Mouse (Mus musculus): ENCODE data around the gene Dusp12. TPM values are rescaled to one million over a fixed set of nuclear protein-coding genes. Genes with fewer than 3 reads are reported as not detected.
A peak's percentile ranks its signal among the peaks of the same experiment; 100 is the strongest.

Gene Dusp12
- 10 to 100 TPM; 13.5 to 18.2 TPM for total RNA-seq (2021)
- long read RNA-seq, experiment 1, transcript Dusp12-201 (6 exons, 1,374 nt): major isoform, 5 of 10 reads
- long read RNA-seq, experiment 1, partial matches to known transcripts: 0 of 10 reads
- long read RNA-seq, experiment 1, other reads (novel, unspliced or antisense): 2 of 10 reads
- long read RNA-seq, experiment 2, transcript Dusp12-201 (6 exons, 1,374 nt): major isoform, 24 of 34 reads
- long read RNA-seq, experiment 2, partial matches to known transcripts: 1 of 34 reads
- long read RNA-seq, experiment 2, other reads (novel, unspliced or antisense): 4 of 34 reads

DNA sequence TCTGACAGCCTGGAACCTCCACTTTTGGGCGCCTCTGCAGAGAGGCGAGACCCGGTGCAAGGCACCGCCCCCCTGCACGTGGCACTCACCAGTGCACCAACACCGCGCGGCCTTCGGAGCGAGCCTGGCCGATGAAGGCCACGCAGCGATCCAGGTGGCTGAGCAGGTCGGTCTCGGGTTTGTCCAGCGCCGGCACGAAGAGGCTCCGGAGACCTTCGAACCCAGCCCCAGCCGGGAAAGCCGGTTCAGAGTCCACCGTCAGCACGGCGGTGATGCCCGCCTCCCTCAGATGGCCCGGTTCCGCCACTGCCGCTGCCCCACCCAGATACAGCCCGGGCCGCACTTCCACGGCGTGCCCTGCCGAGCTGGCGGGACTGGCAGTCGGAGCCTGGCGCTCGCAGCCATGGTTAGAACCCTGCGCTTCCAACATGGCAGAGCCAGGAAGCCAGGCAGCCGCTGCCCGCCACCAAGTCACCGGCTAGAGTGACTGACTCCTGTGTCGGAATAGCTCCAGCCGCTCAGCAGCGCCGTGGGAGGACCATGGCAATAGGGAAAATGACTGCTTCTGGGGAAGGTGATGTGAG is at the start of gene Dusp12, which contains the start of gene Gm26620:
TSS of gene Dusp12 (minus strand) at position 563 of the 584 bp plus-strand sequence.
TSS of gene Gm26620 (plus strand) at position 88 of the 584 bp plus-strand sequence.
- DNase-seq (ENCODE audit: low spot score in 2 of 2): peak; percentile 77 to 78

GRCm38 (mm10) chr1:170934383-170934782 is 49.0 kb upstream of the Dusp12 start:
- DNase-seq (ENCODE audit: low spot score in 2 of 2): no peak

DNA sequence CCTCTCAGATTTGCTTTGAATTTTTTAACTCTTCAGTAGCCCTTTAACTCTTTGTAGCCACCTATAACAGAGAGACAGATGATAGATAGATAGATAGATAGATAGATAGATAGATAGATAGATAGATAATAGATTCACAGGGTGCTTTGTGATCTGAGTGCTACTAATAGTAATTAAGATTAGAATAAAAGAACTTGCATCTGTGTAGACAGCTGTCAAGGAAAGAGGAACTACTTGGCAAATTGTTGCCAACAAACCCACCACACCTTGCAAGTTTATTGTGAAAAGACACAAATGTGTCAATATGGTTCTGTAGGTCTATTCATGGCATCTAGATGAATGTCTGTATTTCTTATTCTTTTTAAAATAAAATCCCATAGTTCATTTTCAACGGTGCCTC is 48.6 kb upstream of the Dusp12 start:
- no peak for DNase-seq (ENCODE audit: low spot score in 2 of 2)

DNA sequence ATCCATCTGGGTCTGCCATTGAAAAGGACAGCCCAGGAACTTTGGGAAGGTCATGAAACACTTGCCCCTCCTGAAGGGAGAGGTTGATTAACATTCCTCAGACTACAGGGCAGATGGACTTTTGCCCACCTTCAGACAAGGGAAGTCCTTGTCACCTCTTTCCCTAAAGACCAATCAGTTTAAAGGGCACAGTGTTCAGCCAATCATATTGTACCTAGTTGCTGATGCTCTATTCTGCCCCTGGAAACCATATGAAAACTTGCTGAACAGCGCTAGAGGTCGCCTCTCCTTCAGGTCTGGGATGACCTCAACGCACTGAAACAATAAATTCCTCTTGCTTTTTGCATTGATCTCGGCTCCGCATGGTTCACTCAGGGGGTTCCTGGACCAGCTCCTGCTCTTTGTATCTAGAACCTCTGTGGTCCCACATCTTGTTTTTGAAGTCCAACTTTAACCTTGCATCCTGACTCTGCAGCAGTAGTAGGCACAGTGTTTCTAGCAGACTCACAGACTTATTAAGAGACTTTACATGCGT is 48.1 kb upstream of the Dusp12 start:
- no peak for DNase-seq (ENCODE audit: low spot score in 2 of 2)

GRCm38 (mm10) chr1:170932043-170932442 is 46.7 kb upstream of the Dusp12 start:
- no peak for DNase-seq (ENCODE audit: low spot score in 2 of 2)

- DNase-seq (ENCODE audit: low spot score in 2 of 2): no peak
These were observed 43.9 kb upstream of the Dusp12 start for GRCm38 (mm10) chr1:170929245-170929644.

DNA sequence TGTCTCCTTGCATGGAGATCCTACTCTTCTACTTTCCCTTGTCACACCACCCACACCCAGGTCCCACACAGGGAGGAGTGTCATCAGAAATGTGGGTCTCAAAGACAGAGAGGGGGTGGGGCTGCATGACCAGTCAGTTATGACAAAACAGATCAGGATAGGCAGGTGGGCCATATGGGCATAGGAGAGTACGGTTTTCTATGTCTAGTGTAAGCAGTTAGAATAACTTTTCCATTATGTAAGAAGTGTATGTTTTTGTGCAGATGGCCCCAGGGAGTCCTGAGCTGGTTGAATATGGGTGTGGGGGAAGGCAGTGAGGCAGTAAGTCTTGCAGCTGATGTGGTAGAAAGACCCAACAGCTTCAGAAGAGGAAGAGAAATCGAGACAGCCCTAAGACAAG is 43.1 kb upstream of the Dusp12 start:
- DNase-seq (ENCODE audit: low spot score in 2 of 2): no peak

DNA sequence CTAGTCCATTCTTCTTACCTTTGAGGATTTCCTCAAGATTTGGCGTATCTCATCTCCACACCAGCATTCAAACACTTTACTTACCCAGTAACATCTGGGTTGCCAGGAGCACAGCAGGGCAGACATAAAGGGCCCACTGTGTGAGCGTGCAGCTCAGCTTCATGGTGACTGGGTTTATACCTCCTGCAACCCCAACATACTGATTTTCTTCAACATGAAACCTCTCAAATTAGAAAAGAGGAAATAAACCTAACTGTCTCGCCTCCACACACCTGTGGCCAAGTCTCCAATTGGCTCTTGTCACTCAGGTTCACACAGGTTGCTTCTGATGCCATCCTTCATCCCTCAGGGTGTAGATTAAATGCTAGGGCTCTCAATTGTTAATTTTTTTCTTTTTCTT is 42.0 kb upstream of the Dusp12 start, which contains the start of gene Fcrla:
TSS of gene Fcrla (minus strand) at position 206 of the 400 bp plus-strand sequence.
- no peak for DNase-seq (ENCODE audit: low spot score in 2 of 2)

DNA sequence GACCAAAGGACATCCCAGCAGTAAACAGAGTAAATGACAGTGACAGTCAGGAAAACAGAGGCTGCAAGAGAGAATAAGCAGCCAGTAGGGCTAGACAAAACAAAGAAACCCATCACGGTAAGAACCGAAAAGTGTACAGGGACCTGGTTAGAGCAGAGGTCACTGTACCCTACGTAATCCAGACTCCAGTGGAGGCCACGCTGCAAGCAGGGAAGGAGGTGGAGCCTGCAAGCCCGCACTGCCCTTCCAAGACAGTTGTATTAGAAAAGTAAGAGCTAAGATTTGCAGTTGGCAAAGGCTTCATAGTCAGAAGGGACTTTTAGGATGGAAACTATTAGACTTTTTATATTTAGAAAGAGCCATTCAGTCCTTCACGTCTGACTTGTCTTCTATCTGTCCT is 41.6 kb upstream of the Dusp12 start:
- DNase-seq (ENCODE audit: low spot score in 2 of 2): no peak

DNA sequence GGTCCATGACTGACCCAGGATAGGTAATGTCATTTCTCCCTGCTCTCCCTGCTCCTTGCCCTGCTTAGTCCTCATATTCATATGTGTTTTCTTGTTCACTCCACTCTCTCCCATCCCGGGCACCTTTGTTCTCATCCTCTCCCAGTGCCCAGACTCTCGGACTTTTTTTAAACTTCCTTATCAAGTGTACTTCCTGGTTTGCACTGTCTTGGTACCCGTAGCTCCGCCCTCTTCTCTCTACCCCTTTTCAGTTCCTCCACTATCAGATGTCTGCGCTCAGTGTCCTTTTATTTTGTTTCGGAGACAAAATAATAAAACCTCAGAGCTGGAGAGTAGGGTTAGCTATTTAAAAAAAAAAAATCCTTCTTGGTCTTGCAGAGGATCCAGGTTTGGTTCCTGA is 39.1 kb upstream of the Dusp12 start:
- no peak for DNase-seq (ENCODE audit: low spot score in 2 of 2)

DNA sequence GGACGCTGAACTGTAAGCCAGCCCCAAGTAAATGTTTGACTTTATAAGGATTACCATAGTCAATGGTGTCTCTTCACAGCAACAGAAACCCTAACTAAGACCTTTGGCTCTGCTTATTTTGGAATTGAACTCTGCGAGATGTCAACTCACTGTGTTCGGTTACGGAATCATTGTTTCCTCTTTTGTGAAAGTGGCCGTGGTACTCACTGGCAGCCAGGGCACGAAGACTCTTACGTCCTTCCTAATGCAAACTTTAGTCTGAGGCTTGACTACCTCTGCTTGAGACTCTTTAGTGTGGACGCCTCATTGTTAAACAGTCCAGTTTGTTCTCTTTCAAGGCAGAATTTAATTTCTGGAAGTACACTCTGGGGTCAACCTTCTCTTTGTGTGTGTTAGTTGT is 34.0 kb upstream of the Dusp12 start:
- no peak for DNase-seq (ENCODE audit: low spot score in 2 of 2)

DNA sequence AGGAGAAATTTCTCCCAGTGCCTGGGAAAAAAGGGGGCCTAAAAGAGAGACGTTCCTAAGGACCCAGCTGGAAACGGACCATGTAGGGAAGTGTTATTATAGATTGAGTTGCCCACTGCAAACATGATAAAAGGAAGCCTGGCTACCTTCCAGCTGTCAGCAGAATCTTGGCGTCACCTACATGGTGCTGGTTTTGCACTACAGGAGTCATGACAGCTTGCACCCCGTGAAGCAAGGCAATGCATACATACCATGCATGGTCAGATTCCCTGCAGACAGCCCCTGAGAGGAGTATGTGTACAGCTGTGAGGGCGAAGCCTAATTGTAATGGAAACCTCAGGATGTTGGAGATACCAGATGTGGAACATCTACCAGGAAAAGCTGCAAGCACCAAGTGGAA is 30.3 kb upstream of the Dusp12 start:
- no peak for DNase-seq (ENCODE audit: low spot score in 2 of 2)

DNA sequence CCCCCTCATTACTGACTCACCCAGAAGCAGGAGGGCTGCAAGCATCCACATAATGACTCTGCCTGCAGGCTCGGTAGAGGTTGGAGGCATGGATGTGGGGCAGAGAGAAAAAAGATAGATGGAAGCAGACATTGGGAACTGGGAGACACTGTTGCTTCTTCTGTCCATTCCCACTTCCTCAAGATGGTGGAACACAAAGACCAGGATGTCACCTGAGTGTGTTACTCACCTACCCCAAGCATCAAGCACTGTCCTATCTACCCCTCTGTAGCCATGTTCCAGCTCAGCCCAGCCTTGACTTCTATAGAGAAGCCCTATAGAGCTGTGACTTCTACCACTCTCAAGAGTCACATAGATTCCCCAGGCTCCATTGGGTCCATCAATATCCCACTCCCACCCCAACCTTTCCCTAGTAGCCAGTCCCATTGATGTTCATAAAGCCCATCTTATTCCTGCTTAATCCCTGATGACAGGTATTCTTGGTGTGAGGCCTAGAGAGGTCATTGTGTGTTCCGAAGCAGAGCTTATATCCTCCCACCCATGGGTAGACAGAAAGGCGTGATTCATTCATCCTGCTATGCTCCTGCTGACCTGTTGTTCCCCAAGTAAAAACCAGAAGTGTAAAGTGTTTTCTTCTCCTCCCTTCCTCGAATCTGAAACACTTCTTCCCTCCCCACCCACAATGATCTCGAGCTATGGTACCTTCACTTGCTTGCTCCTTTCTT is 27.7 kb upstream of the Dusp12 start, which contains the start of gene Fcrlb:
TSS of gene Fcrlb (minus strand) at position 51 of the 725 bp plus-strand sequence.
- DNase-seq (ENCODE audit: low spot score in 2 of 2): no peak

DNA sequence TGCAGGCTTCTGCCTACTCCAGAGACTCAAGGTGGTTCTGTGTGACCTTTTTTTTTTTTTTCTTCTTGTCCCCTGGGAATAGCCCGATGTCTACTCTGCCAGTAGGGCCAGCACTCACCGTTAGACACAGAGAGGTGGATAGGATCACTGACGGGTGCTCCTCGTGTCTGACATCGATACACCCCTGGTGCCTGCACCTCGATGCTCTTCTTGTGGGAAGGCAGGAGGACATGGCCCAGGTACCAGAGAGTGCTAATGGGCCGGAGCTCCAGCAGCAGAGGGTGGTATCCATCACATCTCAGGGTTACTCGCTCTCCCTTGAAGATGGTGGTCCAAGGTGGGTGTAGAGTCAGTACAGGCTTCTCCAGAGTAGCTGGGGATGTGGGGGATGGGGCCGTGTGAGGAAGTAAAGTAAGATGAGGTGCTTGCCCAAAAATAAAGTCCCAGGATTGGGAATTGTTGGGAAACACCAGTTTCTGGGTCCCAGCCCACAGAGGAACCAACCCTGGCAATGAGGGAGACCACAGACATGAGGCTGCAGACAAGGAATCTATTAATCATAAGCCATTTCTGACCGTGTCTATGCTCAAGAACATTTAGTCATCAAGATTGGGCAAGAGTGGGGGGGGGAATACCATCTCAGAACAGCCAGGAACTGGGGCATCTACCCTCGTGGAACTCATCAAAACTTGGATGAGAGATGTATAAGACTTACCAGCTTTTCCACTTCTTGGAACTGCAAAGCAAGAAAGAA is 26.7 kb upstream of the Dusp12 start:
- no peak for DNase-seq (ENCODE audit: low spot score in 2 of 2)

DNA sequence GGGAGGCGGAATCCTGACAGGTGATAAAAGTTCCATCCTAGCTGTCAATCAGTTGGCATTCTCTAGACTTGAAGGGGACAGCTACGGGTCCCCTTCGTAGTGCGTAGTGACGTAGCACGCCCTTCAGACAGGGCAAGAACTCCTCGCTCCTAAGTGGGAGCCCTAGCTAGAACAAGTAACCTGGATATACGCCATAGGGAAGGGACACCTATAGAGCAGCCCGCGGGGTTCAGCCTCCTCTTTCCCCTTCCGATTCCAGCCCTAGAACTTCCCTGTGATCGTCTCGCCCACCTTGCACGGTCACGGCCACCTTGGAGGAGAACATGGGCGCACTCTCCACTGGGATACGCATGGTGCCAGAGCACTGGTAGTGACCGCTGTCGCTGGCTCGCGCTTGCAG is 23.0 kb upstream of the Dusp12 start:
- DNase-seq (ENCODE audit: low spot score in 2 of 2): no peak

DNA sequence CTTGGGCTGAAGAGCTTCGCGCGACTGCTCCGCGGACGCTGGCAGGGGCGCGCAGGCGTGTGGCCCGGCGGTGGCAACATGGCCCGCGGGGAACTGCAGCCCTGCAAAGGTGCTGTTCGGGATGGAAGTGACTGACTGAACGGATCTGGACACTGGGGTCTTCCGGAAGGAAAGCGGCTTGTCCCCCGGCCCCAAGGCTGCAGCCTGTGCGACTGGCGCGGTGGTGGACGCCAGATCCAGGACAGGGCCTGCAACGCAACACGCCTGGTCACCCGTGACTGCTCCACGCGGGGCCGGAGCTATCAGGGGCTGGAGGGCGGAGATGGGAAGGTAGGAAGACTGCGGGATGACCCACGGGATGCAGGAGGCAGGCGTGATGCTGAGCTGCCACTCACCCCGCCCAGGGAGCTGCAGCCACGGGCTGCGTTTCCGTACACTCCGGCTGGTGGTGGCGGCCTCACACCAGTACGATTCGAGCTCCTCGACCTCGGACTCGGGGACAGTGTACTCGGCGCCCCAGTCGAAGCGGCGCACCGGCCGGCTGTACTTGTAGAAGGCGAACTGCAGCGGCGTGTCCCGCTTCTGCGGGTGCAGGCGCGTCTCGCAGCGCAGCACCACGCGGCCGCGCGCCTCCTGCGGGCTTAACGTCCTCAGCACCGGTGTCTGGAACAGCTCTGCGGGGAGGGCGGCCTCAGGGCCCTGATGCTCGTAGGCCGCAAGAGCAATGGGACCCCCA is 22.3 kb upstream of the Dusp12 start:
- DNase-seq (ENCODE audit: low spot score in 2 of 2): peak; percentile 35 to 38

- DNase-seq (ENCODE audit: low spot score in 2 of 2): no peak
These were observed 21.7 kb upstream of the Dusp12 start for GRCm38 (mm10) chr1:170907111-170907455.

DNA sequence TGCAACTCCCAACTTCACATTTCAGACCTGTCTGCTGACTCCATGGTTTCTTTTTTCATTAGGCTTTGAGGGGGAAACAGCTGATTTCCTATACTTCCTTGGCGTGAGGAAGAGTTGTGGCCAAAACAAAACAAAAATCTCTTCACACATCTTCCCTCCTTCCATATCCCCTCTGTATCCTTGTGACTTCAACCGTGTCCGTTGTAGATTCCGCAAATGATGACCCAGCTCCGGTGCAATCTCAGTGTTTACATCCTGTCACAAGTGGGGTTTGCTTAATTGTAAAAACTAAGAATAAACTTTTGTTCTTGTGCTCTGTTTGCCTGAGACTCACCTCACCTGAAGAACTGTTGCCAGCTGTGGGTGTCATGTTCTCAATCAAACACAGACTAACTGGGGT is 18.1 kb upstream of the Dusp12 start:
- DNase-seq (ENCODE audit: low spot score in 2 of 2): no peak

DNA sequence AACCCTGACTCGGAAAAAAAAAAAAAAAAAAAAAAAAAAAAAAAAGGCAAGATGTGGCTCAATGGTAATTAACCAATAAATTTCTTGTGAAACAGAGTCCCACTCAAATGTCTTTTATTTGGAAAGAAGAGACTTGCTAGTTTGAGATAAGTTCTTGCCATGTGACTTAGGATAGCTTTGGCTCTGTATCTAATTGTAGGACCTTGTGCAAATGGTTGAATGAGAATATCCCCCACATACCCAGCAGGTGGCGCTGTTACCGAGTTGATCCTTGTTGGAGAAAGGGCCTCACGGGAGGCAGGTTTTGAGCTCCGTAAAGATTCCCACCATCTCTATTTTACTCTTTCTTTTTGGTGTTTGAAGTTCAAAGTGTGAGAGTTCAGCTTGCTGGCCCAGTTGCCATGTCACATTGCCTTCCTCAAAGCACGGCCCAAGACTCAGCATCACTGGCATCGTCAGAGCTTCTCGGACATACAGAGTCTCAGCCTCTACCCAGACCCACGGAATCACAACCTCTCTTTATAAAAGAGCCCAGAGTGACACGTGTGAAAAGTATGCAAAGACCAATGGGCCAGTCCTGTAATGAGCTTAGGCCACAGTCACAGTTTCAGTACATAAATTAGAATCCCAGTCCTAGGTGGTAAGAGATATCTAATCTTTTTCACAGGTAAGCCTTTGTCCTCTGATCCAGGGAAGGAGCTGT is 16.3 kb upstream of the Dusp12 start:
- peak; percentile 89 to 91 for DNase-seq (ENCODE audit: low spot score in 2 of 2)
